Mouse (Mus musculus) telencephalon, adult 2 months (tissue): ENCODE measurements at regions not wholly inside any gene's neighbourhood (a gene's known extent, or its start where the extent isn't known, plus 50 kb on each side); places are given as distances from the start of the nearest gene placed in this dataset.

ENCODE experiments used
- DNase-seq: peaks from one replicate; pipeline ENCODE4 v3.0.0-alpha.2; 2011; ENCODE audit warnings: low read depth, low spot score

- DNase-seq: no peak
Measured at GRCm38 (mm10) chr1:51697265-51698192, 218.3 kb downstream of the Myo1b start.

- DNase-seq: no peak
Measured at GRCm38 (mm10) chr1:51696471-51696870, 218.2 kb upstream of the Nabp1 start.

- DNase-seq: no peak
Measured at GRCm38 (mm10) chr1:51690878-51691277, 212.7 kb upstream of the Nabp1 start.

DNA sequence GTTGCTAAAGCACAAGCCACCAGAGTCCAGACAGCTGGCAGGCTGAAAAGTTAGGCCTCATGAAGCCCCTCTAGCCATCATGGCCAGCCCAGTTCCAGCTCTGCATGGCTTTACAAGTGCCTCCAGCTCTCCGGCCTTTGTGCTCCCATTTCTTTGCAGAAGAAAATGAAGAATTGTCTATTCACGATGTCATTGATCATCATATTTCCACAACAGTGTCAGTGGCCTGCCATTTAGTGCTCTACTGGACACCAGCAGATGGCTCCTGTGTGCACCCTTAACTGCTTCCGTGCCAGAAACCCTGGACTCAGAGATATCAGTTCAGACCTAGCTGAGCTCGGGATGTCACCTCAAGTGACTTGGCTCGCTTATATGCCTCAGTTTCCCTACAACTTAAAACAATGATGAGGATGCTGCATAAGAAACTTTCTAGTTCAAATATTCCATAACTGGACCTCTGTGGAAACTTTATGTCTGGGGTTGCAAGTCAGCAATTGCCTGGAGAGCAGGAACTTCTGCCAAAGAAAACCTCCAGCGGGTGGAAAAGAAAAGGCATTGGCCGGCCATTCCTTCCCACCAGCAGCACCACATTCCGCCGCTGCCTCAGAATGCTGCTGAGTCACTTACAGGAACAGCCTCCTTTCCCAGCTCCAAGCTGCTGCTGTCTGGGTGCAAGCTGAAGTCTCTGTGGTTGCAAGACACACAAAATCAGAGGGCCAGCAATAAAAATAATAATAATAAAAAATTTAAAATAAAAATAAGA lies 211.4 kb upstream of the Nabp1 start:
- DNase-seq: no peak

DNA sequence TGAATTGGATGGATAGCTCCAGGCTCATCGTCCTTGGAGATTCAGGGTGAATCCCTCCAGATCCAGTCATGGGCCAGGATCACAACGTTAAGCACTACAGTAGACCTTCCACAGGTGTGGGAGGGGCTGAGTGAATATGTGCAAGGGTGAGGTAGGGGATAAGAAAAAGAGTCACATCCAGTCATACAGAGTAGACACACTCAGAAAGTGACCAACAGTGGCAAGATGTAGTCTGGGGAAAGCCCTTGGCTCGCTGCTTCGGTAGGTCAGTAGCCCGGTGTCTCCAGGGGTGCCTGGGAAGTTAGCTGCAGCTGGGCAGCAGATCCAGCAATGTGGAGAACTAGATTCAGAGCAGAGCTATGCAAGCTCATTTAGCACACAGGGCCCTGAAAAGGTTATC lies 210.7 kb upstream of the Nabp1 start:
- DNase-seq: no peak

DNA sequence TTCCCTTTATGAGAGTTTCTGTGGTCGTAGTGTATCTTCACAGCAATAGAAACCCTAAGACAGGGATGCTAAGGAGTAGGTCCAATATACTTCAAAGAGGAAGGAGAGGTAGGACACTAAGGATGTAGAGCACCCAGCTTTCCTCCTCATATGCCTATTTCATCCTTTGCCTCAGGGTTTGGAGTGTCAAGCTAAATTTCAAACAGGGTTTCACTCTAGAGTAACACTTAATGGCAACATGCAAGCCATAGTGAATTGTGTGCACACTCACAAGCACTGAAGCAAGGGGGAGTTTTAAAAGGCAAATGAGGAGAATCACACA lies 210.0 kb upstream of the Nabp1 start:
- no peak for DNase-seq

DNA sequence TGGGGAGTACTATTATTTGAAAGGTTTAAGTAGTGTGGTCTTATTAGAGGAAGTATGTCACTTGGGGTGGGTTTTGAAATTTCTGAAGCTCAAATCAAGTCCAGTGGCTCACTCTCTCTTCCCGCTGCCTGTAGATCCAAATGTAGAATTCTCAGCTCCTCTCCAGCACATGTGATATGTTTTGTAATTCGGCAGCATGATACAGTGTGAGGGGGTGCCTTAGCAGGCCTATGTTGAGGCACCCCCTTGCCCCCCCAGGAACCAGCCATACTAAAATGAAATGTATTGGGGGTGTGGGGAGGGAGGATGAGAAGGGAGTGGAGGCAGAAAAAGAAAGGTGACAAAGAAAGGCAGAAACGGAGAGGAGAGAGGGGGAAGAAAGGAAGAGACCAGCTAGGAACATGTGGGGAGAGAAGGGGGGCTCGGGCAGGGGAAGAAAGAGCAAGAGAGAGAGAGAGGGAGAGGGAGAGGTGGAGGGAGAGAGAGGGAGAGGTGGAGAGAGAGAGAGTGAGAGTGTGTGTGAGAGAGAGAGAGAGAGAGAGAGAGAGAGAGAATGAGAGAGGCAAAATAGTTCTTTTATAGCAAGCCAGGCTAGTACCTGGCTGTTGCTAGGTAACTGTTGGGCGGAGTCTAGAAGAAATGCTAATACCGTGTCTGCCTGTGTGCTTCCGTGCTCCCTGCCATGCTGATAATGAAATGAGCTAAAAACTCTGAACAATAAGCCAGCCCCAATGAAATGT lies 209.4 kb upstream of the Nabp1 start:
- DNase-seq: no peak

DNA sequence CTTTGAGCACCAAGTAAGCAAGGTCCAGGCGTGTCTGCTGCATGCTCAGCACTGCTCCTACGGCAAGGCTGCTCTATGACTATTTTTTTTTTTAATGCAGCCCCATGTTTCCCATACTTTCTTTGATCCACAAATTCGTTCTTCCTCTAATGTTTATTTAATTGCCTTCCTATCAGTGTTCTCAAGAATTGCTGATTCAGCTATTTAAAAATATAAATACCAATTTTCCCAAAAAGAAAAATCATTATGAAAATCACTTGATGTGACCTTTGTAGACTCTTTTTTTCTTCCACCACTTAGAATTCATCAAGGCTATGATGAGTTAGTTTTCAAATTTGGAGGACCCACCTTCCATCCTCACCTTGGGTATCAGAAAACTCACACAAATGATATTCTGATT lies 208.5 kb upstream of the Nabp1 start:
- DNase-seq: no peak

DNA sequence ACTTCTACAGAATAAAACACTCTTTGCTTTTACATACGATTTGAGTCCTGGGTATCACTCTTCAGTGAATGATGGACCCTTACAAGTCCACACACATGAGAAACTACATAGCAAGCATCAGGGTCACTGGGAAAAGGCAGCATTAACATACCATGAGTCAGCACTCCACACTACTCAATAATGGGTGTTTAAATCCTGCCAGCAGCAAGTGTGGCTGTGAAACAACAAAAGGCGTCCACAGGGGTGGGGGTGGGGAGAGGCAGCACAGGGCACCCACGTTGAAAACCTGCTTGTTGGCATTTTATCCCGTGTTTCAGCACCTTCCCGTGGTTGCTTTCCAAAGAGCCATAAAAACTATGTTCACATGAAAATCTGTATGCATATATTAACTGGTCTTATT lies 204.0 kb upstream of the Nabp1 start:
- DNase-seq: no peak

GRCm38 (mm10) chr1:51681872-51682271 lies 203.6 kb upstream of the Nabp1 start:
- no peak for DNase-seq

GRCm38 (mm10) chr1:51680725-51681124 lies 202.5 kb upstream of the Nabp1 start:
- DNase-seq: no peak

GRCm38 (mm10) chr1:51678290-51678928 lies 200.2 kb upstream of the Nabp1 start:
- DNase-seq: no peak

DNA sequence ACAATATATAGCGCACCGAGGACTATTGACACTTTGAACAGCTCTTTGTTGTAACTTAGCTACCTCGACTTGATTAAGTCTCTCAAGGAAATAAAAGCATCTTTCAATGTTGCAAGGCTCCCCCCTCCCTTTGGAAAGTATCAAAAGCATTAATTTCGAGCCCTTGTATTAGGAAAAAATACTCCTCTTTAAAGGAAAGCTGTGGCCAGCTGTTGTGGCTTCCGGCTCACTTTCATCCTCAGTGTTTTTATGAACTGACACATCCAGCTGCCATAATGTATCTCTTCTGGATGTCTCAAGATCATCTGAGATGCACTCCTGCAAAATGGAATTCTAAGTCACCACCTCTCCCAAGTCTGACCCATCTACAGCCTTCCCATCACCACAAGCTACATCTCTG lies 199.6 kb upstream of the Nabp1 start:
- no peak for DNase-seq

- DNase-seq: no peak
Measured at GRCm38 (mm10) chr1:51671691-51672090, 193.5 kb upstream of the Nabp1 start.

DNA sequence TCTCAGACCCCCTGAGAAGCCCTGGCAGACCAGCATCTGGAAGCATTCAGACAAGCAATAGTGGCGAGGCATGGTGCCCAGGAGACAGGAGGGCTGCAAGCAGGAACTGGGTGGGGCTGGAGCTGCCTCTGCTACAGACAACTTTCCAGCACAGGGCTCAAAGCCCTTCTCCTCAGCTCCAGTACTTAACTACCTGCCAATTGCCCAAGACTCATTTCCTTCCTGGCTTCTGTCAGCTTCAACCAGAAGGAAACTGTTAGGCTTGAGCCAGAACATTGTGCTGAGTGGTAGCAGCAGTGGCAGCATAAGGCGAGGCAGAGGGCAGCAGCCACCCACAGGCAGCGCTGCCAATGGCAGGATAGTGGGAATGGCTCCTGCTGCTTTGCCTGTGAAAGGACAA lies 193.1 kb upstream of the Nabp1 start:
- DNase-seq: no peak

GRCm38 (mm10) chr1:51670009-51670408 lies 191.8 kb upstream of the Nabp1 start:
- DNase-seq: no peak

- DNase-seq: no peak
Measured at GRCm38 (mm10) chr1:51668881-51669280, 190.7 kb upstream of the Nabp1 start.

- no peak for DNase-seq
Measured at GRCm38 (mm10) chr1:51660531-51660930, 182.3 kb upstream of the Nabp1 start.

DNA sequence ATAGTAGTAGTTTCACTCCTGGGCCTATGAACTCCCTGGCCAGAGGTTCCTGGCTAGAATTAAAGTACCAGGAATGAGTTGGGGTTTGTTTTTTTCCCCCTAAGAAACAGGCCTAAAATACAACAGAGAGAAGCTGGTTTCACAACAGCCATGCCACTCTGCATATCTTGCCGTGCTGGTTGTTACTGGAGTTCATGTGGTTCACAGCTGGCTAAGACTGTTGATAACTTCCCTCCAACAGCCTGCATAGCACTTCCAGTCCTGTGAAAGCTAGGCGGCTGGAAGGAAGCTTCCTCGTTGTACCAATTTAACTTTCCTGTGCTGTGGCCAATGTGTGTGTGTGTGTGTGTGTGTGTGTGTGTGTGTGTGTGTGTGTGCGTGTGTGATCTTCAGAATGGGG lies 179.0 kb upstream of the Nabp1 start:
- no peak for DNase-seq

- DNase-seq: no peak
Measured at GRCm38 (mm10) chr1:51650653-51650995, 172.4 kb upstream of the Nabp1 start.

DNA sequence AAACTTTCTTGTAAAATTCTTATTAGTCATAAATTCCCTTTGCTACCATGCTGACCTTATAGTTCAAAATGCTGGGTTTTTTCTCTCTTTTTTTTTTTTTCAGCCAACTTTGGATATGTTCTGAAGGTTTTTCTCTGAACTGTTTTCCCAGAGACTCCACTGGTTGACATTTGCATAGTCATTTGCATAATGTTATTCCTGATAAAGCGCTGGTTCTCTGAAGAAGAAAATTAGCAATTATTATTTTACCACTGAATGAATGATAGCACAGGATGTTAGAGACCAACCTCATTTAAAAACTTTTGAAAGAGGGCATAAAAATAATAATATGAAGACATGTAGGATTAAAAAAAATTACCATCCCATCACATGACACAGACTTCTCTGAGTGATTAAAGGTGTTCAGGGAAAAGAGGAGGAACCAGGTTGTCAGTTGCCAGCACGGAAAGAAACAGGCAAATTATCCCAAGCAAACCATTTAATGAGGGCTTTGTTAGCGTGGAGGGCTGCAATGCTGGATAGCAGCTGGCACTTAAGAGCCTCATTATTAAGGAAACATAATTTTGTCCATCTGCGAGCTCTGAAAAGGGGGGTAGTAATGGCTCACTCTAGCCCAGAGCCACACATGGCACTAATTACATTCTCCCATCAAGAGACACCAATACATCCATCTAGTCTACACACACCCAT lies 171.9 kb upstream of the Nabp1 start:
- DNase-seq: no peak
